Mouse (Mus musculus) small intestine, adult 2 months (tissue): Measurements from ENCODE around the gene Eng.

Experiments used
- CTCF ChIP-seq: fragments of 200-500 bp; IDR thresholded peaks from 2 replicates; pipeline ENCODE4 v1.5.1; 2012; ENCODE audit warnings: low read depth, mild to moderate bottlenecking, control low read depth, inconsistent platforms, low read length, moderate library complexity, mixed read lengths; ENCODE audit not compliant: insufficient replicate concordance, insufficient read length; ENCODE audit errors: extremely low read depth
- POLR2A ChIP-seq: fragments of 200-500 bp; IDR thresholded peaks from 2 replicates; pipeline ENCODE4 v1.6.1; 2012; ENCODE audit warnings: low read depth, mild to moderate bottlenecking, control low read depth, inconsistent platforms, low read length, moderate library complexity

DNA sequence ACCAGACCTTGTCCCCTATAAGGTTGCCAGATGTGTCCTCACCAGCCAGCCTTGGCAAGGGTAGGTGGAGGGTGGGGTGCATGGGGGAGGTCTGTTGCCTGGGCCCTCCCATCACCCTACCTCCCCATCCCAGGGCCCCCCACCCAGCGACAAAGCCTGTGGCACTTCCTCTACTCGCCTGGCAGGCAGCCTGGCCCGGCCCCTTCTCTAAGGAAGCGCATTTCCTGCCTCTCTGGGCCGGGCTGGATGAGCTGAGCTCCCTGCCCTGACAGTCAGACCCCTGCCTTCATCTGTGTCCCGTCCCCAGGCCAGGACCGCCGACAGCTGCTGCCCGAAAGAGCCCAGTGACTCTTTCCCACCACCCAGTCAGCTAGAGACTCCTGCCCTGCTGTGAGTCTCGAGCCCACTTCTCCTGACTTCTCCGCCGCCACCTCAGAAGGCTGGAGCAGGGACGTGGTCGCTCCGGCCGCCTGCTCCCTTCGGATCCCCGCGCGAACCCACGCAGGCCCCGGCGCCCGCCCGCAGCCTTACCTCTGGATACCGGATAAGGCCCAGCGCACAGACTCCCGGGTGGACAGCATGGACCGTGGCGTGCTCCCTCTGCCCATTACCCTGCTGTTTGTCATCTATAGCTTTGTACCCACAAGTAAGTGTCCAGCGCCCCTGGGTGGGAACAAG, at the start of gene Eng:
- TF ChIP-seq CTCF (no peak), POLR2A (peak; percentile 23; the same call in 1 of the 2 replicates)
